Mouse (Mus musculus) midbrain, embryonic 14.5 days (tissue): ENCODE measurements around the gene Ints11. TPM values are rescaled to one million over a fixed set of nuclear protein-coding genes. Genes with fewer than 3 reads are reported as not detected.
A peak's percentile ranks its signal among the peaks of the same experiment; 100 is the strongest.

Experiments used
- ATAC-seq: fragments of 200-750 bp; cut with Nextera tagmentation; 2 replicates; pipeline ENCODE4 v1.8.0; 2017; ENCODE audit warnings: moderate number of reproducible peaks, moderate library complexity; ENCODE audit not compliant: low FRiP score, low TSS enrichment
- DNase-seq: peaks from one replicate; pipeline ENCODE4 v3.0.0-alpha.2; 2015
- H3K27ac ChIP-seq: fragments of 300-500 bp; sonication (generic); replicated peaks from 2 replicates; pipeline ENCODE4 v1.5.1; 2014; ENCODE audit warnings: mild to moderate bottlenecking, low read depth, low read length, moderate library complexity
- H3K27me3 ChIP-seq: fragments of 300-500 bp; sonication (generic); 2 replicates; pipeline ENCODE4 v1.6.1; 2014; ENCODE audit warnings: low read length, control low read depth, mixed read lengths; ENCODE audit not compliant: control insufficient read depth, insufficient read depth
- H3K36me3 ChIP-seq: fragments of 300-500 bp; sonication (generic); 2 replicates; pipeline ENCODE4 v1.6.1; 2014; ENCODE audit warnings: low read length, control low read depth; ENCODE audit not compliant: control insufficient read depth, insufficient read depth
- H3K4me1 ChIP-seq: fragments of 300-500 bp; sonication (generic); 2 replicates; pipeline ENCODE4 v1.6.1; 2014; ENCODE audit warnings: mild to moderate bottlenecking, antibody characterized with exemption, low read length, control low read depth; ENCODE audit not compliant: control insufficient read depth, insufficient read depth
- H3K4me2 ChIP-seq: fragments of 300-500 bp; sonication (generic); 2 replicates; pipeline ENCODE4 v1.6.1; 2014; ENCODE audit warnings: mild to moderate bottlenecking, low read length, moderate library complexity
- H3K4me3 ChIP-seq: fragments of 300-500 bp; sonication (generic); replicated peaks from 2 replicates; pipeline ENCODE4 v1.5.1; 2014; ENCODE audit warnings: low read depth, low read length
- H3K9ac ChIP-seq: fragments of 300-500 bp; sonication (generic); replicated peaks from 2 replicates; pipeline ENCODE4 v1.6.1; 2014; ENCODE audit warnings: mild to moderate bottlenecking, low read length, moderate library complexity
- H3K9me3 ChIP-seq: fragments of 300-500 bp; sonication (generic); 2 replicates; pipeline ENCODE4 v1.6.1; 2016; ENCODE audit warnings: low read length, control low read depth, mixed read lengths; ENCODE audit not compliant: control insufficient read depth
- WGBS: fragments of 180-500 bp; shearing (Covaris S2); extraction: QIAGEN DNeasy Blood & Tissue Kit; methylation state at CpG from one replicate; pipeline ENCODE4 v1.1.7; 2014; 5-methylcytosine and 5-hydroxymethylcytosine counted together
- polyA plus RNA-seq: library from polyadenylated mRNA; unstranded; fragments of >200 nt; fragmentation: Nextera tagmentation; extraction: Ambion mirVana; gene quantifications from 2 replicates; pipeline ENCODE4 v1.2.1, GENCODE M21; 2014

Gene Ints11
- 78.2 and 83.2 TPM in 2 replicates for polyA plus RNA-seq

- peaks cover 12% of the 10 kb centered on the region for H3K4me1 ChIP-seq
- peak within 1 kb of the TSS; percentile 97 for H3K4me2 ChIP-seq
- under 1% methylated on average over 63 of the region's 63 CpGs for WGBS
- peak; percentile 95 for ATAC-seq
- H3K27me3 ChIP-seq: no peaks in the 10 kb centered on the region
- H3K9me3 ChIP-seq: no peaks in the 10 kb centered on the region
- peak within 1 kb of the TSS; percentile 79 for H3K27ac ChIP-seq
- peak within 1 kb of the TSS; percentile 76 for H3K9ac ChIP-seq
- peak; percentile 97 for DNase-seq
- H3K36me3 ChIP-seq: peaks cover 39% of the 10 kb centered on the region
- H3K4me3 ChIP-seq: peak within 1 kb of the TSS; percentile 78
Measured at GRCm38 (mm10) chr4:155869317-155870033, at the start of gene Ints11, which contains the start of gene Cptp. Ints11 (plus strand) TSS chr4:155869546. Cptp (minus strand) TSS chr4:155869440.

GRCm38 (mm10) chr4:155821025-155821424 lies 48.3 kb upstream of the Ints11 start:
- DNase-seq (peak; percentile 46), ATAC-seq (no peak)
- H3K27ac ChIP-seq: no peak overlapping the region
- WGBS: 74% methylated on average over 7 of the region's 7 CpGs
- H3K9ac ChIP-seq: no peak overlapping the region
- H3K36me3 ChIP-seq: peaks cover 96% of the 10 kb centered on the region
- no peaks in the 10 kb centered on the region for H3K27me3 ChIP-seq
- H3K4me2 ChIP-seq: no peak overlapping the region
- H3K4me1 ChIP-seq: no peaks in the 10 kb centered on the region
- H3K4me3 ChIP-seq: no peak overlapping the region
- H3K9me3 ChIP-seq: no peaks in the 10 kb centered on the region

DNA sequence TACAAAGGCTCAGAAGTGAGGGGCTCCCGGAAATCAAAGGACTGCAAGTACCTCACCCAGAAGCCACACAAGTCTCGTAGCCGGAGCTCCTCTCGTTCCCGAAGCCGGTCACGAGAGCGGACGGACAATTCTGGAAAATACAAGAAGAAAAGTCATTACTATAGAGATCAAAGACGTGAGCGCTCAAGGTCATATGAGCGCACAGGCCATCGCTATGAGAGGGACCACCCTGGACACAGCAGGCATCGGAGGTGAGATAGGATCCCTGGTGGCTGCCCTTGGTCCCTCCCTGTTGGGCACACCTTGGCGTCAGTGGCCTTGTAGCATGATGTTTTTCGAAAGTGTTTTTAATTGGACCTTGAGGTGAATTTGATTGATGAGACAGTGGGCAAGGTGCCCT lies 45.9 kb upstream of the Ints11 start:
- no peak overlapping the region for H3K27ac ChIP-seq
- no peak overlapping the region for H3K9ac ChIP-seq
- ATAC-seq (no peak), DNase-seq (no peak)
- 97% methylated on average over 16 of the region's 16 CpGs for WGBS
- H3K4me3 ChIP-seq: no peak overlapping the region
- no peak overlapping the region for H3K4me2 ChIP-seq
- H3K27me3 ChIP-seq: no peaks in the 10 kb centered on the region
- no peaks in the 10 kb centered on the region for H3K9me3 ChIP-seq
- no peaks in the 10 kb centered on the region for H3K4me1 ChIP-seq
- peaks cover 92% of the 10 kb centered on the region for H3K36me3 ChIP-seq

DNA sequence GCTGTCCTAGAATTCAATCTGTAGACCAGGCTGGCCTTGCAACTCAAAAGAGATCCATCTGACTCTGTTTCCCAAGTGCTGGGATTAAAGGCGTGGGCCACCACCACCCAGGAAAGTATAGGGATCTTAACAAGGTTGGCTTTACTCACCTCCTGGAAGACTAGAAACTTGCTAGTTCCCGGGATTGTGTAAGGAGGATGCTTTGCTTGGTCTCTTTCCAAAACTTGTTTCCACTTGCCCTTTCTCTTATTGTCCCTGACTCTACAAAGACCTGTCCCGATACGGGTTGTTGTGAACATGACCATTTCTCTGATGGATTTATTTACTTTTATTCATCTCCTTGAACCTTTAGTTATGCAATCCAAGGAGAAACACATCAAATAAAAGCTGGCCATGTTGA lies 39.5 kb upstream of the Ints11 start:
- Histone ChIP-seq H3K36me3 (peaks cover 36% of the 10 kb centered on the region), H3K4me2 (no peak overlapping the region), H3K4me1 (peaks cover 9% of the 10 kb centered on the region), H3K4me3 (no peak overlapping the region), H3K27ac (no peak overlapping the region), H3K9me3 (no peaks in the 10 kb centered on the region), H3K27me3 (no peaks in the 10 kb centered on the region), H3K9ac (no peak overlapping the region)
- WGBS: 95% methylated on average over 4 of the region's 4 CpGs
- ATAC-seq (no peak), DNase-seq (no peak)

DNA sequence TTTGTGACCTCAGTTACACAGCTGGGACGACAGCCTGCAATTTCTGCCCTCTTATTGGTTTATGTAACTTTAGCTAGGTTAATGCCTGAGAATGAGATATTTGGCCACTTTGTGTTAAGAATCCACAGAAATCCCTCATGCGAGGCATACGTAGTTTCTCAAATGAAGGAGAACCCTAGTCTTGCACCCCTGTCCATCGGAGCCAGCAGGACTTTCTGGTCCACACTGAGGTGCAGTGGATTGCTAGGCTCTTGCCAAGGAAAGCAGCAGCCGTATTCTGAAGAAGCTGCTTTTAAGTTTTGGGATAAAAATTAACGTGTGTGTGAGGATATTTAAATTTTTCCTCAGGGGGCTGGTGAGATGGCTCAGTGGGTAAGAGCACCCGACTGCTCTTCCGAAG lies 38.8 kb upstream of the Ints11 start:
- peaks cover 29% of the 10 kb centered on the region for H3K36me3 ChIP-seq
- H3K4me2 ChIP-seq: peak overlapping the region; percentile 99
- WGBS: 51% methylated on average over 8 of the region's 8 CpGs
- no peaks in the 10 kb centered on the region for H3K9me3 ChIP-seq
- peaks cover 9% of the 10 kb centered on the region for H3K4me1 ChIP-seq
- DNase-seq (no peak), ATAC-seq (no peak)
- H3K9ac ChIP-seq: no peak overlapping the region
- H3K27me3 ChIP-seq: no peaks in the 10 kb centered on the region
- peak overlapping the region; percentile 76; the same call in 1 of the 2 replicates for H3K4me3 ChIP-seq
- no peak overlapping the region for H3K27ac ChIP-seq

DNA sequence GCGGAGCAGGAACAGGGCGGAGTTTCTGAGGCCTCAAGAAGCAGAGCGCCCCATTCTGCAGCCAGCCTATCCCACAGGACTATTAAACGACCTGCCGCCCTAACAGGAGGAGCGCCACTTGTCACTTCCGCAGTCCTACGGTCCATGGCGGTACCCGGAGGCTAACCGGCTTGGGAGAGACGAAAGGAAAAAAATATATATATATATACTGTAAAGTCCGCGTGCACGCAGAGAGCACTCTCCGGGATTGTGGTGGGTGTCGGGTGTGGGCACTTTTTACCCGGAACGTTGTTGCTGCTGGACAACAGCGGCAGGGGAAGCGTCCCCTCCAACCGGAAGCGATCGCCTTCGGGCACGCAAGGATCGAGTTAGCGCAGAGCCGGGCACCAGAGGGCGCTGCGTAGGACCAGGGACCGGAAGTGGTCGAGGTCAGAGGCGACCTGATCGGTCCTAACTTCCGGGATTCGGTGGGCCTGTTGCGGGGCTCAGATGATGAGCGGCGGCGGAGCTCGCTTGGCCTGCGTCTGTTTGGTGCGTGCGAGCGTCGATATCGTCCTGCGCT lies 38.1 kb upstream of the Ints11 start, which contains the start of gene Aurkaip1:
Gene Aurkaip1, plus strand, starts transcription at position 68 of the 562 bp plus-strand sequence.
- Histone ChIP-seq H3K9ac (peak within 1 kb of the TSS; percentile 82), H3K4me2 (peak within 1 kb of the TSS; percentile 99), H3K4me3 (peak within 1 kb of the TSS; percentile 76), H3K9me3 (no peaks in the 10 kb centered on the region), H3K27ac (peak within 1 kb of the TSS; percentile 84), H3K36me3 (peaks cover 25% of the 10 kb centered on the region), H3K4me1 (peaks cover 9% of the 10 kb centered on the region), H3K27me3 (no peaks in the 10 kb centered on the region)
- ATAC-seq (peak; percentile 91), DNase-seq (peak; percentile 98)
- under 1% methylated on average over 49 of the region's 49 CpGs for WGBS

DNA sequence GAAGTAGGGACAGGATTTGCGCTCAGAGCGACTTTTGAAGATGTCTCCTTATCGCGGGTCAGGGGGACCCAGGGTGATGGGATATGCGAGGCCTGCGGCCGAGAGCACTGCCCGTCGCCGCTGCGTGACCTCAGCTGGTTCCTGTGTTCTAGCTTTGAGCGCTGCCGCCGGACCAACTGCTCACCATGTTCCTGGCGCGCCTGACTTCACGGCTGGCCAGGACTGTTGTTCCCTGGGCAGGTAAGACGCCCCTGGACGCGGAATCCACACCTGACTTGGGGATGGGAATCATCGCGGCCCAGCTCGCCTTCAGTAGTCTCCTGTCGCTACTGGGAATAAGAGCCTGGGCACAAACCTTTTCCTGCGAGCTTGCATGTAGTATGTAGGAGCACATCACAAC lies 37.5 kb upstream of the Ints11 start:
- ATAC-seq: peak; percentile 19; the same call in 1 of the 2 replicates

DNA sequence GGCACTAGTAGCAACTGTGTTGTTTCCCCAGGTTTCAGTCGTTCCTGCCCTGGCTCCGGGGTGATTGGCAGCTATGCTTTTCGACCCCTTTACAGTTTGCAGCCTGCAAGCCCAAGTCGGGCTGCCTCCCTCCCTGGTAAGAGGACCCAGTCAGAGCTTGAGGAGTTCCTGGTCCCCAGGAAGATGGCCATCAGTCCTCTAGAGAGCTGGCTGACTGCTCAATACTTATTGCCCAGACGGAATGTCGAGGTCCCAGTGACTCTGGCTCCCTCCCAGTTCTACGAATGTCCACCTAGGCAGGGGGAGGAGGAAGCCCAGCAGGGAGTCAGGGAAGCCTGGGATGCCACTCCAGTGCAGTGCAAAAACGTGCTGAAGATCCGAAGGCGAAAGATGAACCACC lies 37.0 kb upstream of the Ints11 start:
- 59% methylated on average over 10 of the region's 10 CpGs for WGBS
- H3K27ac ChIP-seq: no peak overlapping the region
- no peak for DNase-seq

More for the DNA sequence above, 37.5 kb upstream of the Ints11 start:
- peak overlapping the region; percentile 99 for H3K4me2 ChIP-seq
- WGBS: 1% methylated on average over 25 of the region's 25 CpGs
- peak overlapping the region; percentile 84 for H3K27ac ChIP-seq
- H3K9me3 ChIP-seq: no peaks in the 10 kb centered on the region
- peak overlapping the region; percentile 82 for H3K9ac ChIP-seq
- H3K36me3 ChIP-seq: peaks cover 20% of the 10 kb centered on the region
- DNase-seq: no peak
- H3K4me3 ChIP-seq: peak overlapping the region; percentile 76
- H3K27me3 ChIP-seq: no peaks in the 10 kb centered on the region
- H3K4me1 ChIP-seq: peaks cover 9% of the 10 kb centered on the region

More for the DNA sequence above, 37.0 kb upstream of the Ints11 start:
- H3K9ac ChIP-seq: peak overlapping the region; percentile 82
- H3K27me3 ChIP-seq: no peaks in the 10 kb centered on the region
- peaks cover 9% of the 10 kb centered on the region for H3K4me1 ChIP-seq
- no peaks in the 10 kb centered on the region for H3K9me3 ChIP-seq
- ATAC-seq: no peak
- H3K36me3 ChIP-seq: peaks cover 19% of the 10 kb centered on the region
- H3K4me3 ChIP-seq: peak overlapping the region; percentile 76
- peak overlapping the region; percentile 99 for H3K4me2 ChIP-seq
